Mouse (Mus musculus): ENCODE results near the gene Vil1. TPM values are rescaled to one million over a fixed set of nuclear protein-coding genes. Genes with fewer than 3 reads are reported as not detected.

Gene Vil1
- total RNA-seq, 2 experiments from 2014 or later = 1.4 to 2.1 TPM

DNA sequence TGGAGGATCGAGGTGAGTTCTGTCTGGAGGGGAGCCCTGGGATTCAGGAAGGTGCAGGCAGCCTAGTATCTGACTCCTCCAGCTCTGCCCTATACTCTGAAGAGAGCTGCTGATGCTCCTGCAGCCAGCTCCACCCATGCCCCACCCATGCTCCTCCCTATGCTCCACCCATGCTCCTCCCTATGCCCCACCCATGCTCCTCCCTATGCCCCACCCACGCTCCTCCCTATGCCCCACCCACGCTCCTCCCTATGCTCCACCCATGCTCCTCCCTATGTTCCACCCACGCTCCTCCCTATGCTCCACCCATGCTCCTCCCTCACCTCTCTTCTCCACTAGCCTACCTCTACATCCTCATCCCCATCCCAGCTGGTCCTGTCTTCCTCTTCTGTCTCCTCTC is 6.0 kb downstream of the Vil1 start:
- no peak for DNase-seq

DNA sequence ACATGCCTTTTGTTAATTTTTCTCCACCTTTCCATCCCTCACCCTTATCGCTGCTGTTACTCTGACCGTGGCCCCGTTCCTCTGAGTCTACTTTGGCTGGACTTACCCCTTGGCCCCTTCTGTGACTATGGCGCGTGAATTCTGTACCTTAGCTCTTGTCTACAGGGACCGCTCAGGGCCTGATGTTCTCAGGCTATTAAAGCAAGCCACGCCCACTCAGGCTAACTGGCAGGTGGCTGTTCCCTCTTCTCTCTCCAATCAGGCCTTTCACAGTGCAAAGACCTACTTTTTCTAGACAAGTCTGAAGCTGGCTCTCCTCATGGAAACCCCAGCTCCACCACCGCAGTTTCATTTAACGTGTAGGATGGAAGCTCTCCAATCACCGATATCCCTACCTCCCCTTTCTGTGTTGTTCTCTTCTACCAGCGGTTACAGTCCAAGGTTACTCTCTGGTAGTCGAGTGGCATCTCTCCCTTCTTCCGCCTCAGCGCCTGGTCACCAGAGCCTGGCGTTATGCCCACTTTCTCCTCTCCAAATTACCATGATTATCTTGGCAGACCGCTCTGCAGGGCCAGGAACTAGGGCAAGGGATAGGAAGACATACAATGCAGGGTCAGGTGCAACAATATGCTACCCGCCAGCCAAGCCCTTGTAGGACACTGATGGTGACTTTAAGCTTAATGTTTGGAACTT is 9.7 kb downstream of the Vil1 start:
- peak; percentile 62 for DNase-seq

DNA sequence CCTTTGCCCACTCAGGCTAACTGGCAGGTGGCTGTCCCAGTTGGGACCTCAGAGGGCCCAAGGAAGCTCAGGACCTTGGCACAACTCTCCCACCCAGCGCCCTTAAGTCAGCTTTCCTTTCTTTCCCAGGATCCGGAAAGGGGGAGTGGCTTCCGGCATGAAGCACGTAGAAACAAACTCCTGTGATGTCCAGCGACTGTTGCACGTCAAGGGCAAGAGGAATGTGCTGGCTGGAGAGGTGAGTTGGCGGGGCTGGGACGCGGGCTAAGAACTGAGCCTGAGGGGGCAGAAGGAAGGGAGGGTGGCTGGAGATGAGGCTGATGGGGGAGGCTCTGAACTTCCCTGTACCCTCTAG is 10.2 kb downstream of the Vil1 start:
- DNase-seq = peak; percentile 42

DNA sequence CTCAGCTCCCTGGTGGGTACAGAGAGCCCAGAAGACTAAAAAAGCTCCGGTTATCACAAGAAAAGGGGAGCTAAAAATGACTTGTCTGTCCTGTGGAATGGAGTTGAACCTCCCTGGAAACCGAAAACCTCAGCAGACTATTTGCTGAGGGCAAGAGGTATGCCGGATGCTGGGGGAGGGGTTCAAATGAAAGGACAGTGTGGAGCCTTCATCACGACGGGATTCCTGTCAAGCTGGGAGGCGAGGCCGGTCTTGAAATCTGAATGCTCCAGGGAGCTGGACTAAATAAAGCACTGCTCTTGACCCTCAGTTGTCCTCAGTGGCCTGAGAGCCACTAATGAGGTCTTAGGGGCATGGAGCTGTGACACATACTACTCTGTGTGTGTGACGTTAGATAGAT is 14.0 kb downstream of the Vil1 start:
- DNase-seq = no peak

DNA sequence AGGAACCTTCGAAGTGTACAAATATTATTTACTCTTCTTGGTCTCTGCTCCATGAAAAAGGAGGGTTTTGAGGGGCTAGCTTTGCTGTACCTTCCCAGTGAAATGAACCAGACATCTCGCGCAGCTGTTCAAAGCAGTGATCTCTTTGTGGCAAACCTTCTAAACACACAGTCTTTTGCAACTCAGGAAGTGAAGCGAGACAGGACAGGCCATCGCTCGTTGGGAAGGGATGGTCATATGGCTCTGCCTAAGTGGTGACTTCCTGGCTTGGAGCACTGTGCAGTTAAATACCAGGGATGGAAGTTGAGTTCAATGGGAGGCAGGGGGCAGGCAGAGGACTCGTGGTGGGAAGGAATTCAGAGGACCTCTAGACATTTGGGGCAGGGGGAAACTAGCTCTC is 16.7 kb downstream of the Vil1 start:
- no peak for DNase-seq

DNA sequence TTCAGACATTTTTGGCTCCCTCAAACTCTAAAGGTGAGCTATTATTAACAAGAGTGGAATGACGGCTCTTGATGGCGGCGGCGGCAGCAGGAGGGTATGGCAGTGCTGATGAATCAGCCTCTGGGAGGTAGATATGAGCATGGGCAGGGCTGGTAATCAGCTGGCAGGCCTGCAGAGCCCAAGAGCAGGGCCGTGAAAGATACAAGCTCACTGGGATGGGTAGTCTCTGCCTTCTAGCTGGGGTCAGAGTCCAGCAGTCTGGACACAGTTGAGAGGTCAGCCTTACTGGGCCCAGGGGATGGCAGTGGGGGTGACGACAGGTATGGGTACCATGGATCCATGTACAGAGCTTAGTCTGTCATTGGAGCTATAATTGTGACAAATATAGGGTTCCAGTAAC is 24.0 kb downstream of the Vil1 start:
- no peak for DNase-seq

DNA sequence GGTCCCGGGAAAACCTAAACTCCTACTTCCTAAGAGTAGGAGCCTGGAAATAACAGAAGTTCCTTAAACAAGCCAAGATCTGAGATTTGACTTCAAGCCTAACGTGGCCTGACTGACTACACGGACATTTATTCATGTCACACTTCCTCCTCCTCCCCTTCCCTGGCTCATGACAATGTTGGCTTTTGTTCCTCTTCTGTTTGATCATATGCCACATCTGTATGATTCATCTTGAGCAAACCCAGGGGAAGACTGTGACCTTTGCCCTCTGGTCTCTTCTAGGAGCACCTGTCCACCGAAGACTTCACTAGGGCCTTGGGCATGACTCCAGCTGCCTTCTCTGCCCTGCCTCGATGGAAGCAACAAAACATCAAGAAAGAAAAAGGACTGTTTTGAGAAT is 25.4 kb downstream of the Vil1 start:
- DNase-seq = no peak

DNA sequence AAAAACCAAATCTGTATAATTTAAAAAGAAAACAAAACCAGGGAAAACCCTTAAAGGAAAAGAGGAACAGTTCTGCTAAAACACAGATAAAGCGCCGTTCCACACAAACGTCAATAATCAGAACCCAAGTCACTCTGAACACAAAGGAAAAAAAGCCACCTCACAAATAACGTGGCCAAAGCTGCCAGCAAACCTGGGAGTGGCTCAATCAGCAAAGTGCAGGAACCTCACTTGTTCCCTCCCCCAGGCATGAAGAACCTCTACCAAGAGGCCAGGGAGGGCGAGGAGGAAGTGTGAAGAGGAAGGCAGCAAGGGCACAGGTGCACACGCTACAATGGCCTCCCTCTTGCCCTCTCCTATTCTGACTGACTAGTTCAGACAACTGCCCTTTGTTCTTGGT is 26.4 kb downstream of the Vil1 start:
- DNase-seq = no peak

DNA sequence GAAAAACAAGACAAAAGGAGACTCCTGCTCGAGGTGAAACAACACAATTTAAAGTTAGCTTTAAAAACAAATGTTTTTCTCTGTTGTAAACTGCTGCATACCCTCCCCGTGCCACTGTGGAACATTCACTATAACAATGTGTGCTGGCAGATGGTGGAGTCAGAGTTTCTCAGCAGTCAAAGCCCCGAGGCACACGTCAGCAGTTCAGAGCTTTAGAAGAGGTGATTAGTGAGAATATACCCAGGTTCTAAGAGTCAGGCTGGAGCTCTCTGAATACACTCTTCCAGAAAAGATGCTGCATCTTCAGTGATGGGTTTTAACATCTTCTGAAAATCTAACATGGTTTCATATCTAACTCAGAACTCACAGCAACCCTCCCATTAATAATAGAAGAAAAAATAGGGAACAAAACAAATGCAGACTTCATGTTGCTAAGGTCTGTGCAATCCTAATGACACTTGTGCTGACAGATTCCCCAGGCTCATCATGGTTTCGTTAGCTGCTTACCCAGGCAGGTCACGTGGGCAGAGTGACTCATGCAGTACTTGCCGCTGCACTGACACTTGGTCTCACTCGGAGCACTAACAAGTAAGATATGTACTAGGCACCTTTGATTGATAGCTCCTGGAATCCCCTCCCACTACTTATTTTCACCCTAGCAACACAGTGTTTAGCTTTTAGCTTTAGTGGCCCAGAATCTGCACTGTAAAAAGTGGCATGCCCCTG is 28.7 kb downstream of the Vil1 start:
- DNase-seq = peak; percentile 53

DNA sequence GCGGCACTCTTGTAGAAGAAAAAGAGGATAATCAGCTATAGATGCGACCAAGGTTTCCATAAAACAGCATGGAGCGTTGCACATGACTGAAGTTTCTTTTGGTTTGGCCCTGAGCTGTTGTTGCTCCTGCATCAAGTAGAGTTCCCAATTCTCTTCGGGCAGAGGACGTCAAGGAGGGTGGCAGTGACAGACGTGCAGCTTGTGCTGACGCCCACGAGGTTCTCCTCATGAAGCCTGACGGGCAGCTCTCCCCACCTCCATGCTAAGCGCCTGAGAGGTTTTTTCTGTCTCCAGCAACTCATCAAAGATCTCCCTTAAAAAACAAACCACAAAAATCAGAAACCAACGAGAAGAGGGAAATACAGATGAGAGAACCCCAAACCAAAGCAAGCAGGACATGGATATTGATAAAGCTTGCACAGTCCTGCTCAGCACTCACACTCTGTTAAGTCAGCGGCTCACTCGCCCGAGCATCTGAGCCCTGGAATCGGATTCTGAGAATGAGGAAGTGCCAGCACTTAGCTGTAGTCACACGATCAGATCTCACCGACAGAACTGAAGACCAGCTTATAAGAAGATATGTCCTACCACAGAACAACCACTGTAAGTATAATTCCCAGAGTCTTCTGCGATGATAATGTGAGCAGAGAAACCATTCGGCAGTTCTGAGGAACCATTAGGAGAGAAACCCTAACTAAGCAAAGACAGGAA is 30.1 kb downstream of the Vil1 start:
- DNase-seq = no peak

DNA sequence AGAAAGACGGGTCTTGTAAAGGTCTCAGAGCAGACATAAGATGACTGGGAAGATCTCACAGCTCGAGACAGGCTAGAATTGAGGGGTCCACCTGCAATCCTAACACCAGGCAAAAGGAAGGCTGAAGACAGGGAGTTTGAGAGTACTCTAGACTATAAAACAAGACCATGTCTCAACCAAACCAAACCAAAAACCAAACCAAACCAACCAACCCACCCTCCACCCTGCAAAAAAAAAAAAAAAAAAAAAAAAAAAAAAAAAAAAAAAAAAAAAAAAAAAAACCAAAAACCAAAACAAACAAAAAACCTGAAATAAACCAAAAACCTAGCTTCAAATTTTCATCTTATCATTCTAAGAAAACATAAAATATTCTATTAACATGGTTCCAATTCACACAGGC is 35.4 kb downstream of the Vil1 start:
- DNase-seq = no peak

DNA sequence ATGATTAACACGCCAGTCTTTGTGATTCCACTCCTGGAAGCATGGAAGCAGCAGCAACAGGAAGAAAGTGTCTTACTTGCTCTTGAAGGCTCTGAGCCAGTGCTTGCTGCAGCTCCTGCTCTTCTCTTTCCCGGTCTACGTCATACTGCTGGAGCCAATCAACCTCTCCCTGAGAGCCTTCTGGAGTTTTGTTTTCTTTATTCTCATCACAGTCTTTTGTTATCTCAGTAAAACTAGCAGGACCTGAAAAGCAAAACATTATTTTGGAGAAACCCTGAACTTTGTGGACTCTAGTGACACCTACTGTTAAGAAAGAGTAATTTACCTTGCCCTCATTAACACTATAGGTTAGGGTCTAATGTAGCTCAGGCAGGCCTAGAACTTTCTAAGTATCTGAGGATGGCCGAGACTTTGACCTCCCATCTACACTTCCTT is 43.5 kb downstream of the Vil1 start:
- DNase-seq = peak; percentile 29

DNA sequence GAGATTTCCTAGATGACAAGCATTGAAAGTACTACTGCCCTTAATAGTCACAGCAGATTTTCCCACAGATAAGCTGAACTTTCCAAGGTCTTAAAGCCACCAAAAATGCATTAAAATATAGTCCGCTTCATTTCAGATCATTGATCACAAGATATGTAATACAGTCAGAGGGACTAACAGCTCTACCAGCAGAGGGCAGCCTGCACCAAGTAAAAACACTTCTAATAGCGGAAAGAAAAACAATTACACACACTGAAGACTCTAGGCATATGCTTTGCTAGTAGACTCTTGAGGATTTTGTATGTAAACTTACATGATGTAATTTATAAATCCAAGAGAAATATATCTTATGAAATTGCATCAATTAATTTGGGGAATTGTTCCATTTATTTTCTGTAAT is 51.1 kb downstream of the Vil1 start:
- DNase-seq = peak; percentile 45

Small RNA genes lying within 50 kb of the gene (microRNA-seq; reads per million reads assigned to microRNA genes)
- gene Mir26b = 28,000 to 32,472 reads per million in 2 experiments

Other genes starting within 250 kb of the Vil1 start
- gene Cxcr1, start 214.7 kb upstream of the Vil1 start, total RNA-seq (2021) = not detected
- 100 to 1,000 TPM; 246 to 249 TPM for gene Arpc2, start 173.3 kb upstream of the Vil1 start, total RNA-seq (2021)
- not detected for gene Gpbar1, start 130.8 kb upstream of the Vil1 start, total RNA-seq (2021)
- 100 to 1,000 TPM; 103 to 105 TPM for gene Aamp, start 124.6 kb upstream of the Vil1 start, total RNA-seq (2021)
- gene Pnkd, start 124.4 kb upstream of the Vil1 start, total RNA-seq (2021) = 100 to 1,000 TPM; 198 to 211 TPM
- gene Tmbim1, start 103.8 kb upstream of the Vil1 start, total RNA-seq (2021) = 10 to 100 TPM; 43.4 to 44.3 TPM
- gene Catip, start 47.3 kb upstream of the Vil1 start, total RNA-seq (2021) = under 1 TPM; 0.32 to 0.33 TPM
- gene Slc11a1, start 34.2 kb upstream of the Vil1 start, total RNA-seq (2021) = 1 to 10 TPM; 1.7 to 3.4 TPM
- gene Ctdsp1, start 17.9 kb upstream of the Vil1 start, total RNA-seq (2021) = 100 to 1,000 TPM; 121 to 126 TPM
- 10 to 100 TPM; 27.1 to 31.3 TPM for gene Cnot9, start 96.7 kb downstream of the Vil1 start, total RNA-seq (2021)
- under 1 TPM in 1 of 2 experiments, not detected in 1; 0.18 TPM for gene Plcd4, start 133.5 kb downstream of the Vil1 start, total RNA-seq (2021)
- gene Usp37, start 134.9 kb downstream of the Vil1 start, total RNA-seq (2021) = 10 to 100 TPM; 22.2 to 26.0 TPM
- gene Zfp142, start 178.9 kb downstream of the Vil1 start, total RNA-seq (2021) = 10 to 100 TPM in 1 of 2 experiments, 1 to 10 TPM in 1; 9.4 to 11.0 TPM
- gene Bcs1l, start 178.9 kb downstream of the Vil1 start, total RNA-seq (2021) = 10 to 100 TPM; 21.7 to 22.5 TPM
- 10 to 100 TPM; 22.0 to 23.9 TPM for gene Rnf25, start 192.0 kb downstream of the Vil1 start, total RNA-seq (2021)
- 1 to 10 TPM; 1.4 to 2.0 TPM for gene Stk36, start 192.1 kb downstream of the Vil1 start, total RNA-seq (2021)

All from heart, postnatal 4 days (tissue).